Mouse (Mus musculus) macrophage (primary cell): ENCODE results near the gene Hmg20b. TPM values are rescaled to one million over a fixed set of nuclear protein-coding genes. Genes with fewer than 3 reads are reported as not detected.
A peak's percentile ranks its signal among the peaks of the same experiment; 100 is the strongest.

ENCODE experiments used
- H3K27ac ChIP-seq: fragments of 350-480 bp; formaldehyde crosslinking; 2 replicates; pipeline ENCODE4 v1.9.0; 2021
- H3K36me3 ChIP-seq: fragments of 350-480 bp; formaldehyde crosslinking; 2 replicates; pipeline ENCODE4 v1.9.0; 2021; ENCODE audit errors: inconsistent target
- H3K4me3 ChIP-seq: fragments of 350-480 bp; formaldehyde crosslinking; 2 replicates; pipeline ENCODE4 v1.9.0; 2021; ENCODE audit errors: inconsistent target
- H3K79me2 ChIP-seq: fragments of 350-480 bp; formaldehyde crosslinking; 2 replicates; pipeline ENCODE4 v1.9.0; 2021; ENCODE audit errors: inconsistent target
- WGBS: methylation state at CpG from one replicate; pipeline ENCODE4 v1.1.7; 2026; ENCODE audit warnings: inconsistent platforms; ENCODE audit not compliant: missing documents; 5-methylcytosine and 5-hydroxymethylcytosine counted together
- polyA plus RNA-seq: library from polyadenylated mRNA; stranded (reverse); fragments of 250-400 nt; gene quantifications from 3 replicates; pipeline ENCODE4 v1.2.4, GENCODE M21; 2018; ENCODE audit warnings: inconsistent platforms

Gene Hmg20b
- polyA plus RNA-seq, 1 experiment from 2014 or later: 42.5 TPM

DNA sequence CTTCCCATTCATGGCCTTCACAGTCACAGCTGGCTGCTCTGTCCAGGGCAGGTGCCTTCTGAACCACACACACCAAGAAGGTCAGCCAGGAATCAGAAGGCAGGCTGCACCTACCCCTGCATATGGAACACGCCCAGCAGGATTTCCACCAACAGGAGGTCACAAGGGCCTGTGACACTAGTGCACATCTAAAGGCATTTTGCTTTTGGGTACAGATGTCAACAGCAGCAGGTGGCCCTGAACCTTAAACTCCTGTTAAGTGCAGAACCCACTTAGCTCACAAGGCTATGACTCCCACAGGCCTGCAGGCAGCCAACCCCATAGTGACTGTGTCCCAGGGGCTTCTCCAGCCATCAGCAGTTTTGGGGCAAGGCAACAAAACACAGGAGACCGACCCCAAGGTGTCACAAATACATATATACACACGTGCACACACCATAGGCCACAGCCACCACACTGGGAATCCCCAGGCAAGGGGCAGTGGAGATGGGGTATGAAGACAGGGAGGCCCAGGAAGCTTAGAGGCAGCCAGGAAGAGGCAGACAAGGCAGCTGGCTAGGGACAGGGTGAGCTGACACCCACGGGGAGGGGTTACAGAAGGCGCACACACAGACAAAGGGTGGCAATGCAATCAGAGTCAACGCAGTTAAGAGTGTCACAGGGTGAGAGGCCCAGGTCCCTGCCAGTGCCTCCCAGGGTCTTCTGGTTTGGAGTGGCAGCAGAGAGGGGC, 16.4 kb upstream of the Hmg20b start:
- Histone ChIP-seq H3K79me2 (peaks cover 24% of the 10 kb centered on the region), H3K36me3 (peaks cover 63% of the 10 kb centered on the region), H3K4me3 (no peak overlapping the region), H3K27ac (peak overlapping the region; percentile 36)
- 71% methylated on average over 6 of the region's 6 CpGs for WGBS

- H3K27ac ChIP-seq: peak within 1 kb of the TSS; percentile 36
- H3K79me2 ChIP-seq: peaks cover 29% of the 10 kb centered on the region
- no peak within 1 kb of the TSS for H3K4me3 ChIP-seq
- WGBS: 35% methylated on average over 12 of the region's 12 CpGs
- peaks cover 63% of the 10 kb centered on the region for H3K36me3 ChIP-seq
These were observed 15.6 kb upstream of the Hmg20b start, which contains the start of gene 4930404N11Rik for GRCm38 (mm10) chr10:81365672-81366476. Gene 4930404N11Rik (minus strand): TSS chr10:81365816.

- Histone ChIP-seq H3K27ac (peak overlapping the region; percentile 36), H3K4me3 (no peak overlapping the region)
- 72% methylated on average over 4 of the region's 4 CpGs for WGBS
These were observed 14.8 kb upstream of the Hmg20b start for GRCm38 (mm10) chr10:81365073-81365472.

DNA sequence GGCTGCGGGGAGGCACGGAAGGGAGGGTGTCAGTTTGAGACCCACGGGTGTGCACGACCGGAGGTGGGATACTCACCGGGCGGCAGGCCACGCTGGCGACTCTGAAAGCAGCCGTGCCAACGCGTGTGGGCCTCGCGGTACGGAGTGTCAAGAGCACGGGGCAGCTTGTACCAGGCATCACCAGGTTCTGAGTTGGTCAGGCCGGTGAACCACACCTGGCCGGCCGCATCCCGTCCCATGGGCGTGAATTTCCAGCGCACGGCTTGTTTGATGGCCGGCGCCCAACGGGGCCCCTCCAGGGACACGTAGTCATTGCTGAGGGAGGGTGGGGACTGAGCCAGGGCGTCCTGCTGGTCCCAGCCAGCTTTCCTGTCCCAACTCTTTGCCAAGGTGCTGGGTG, 14.4 kb upstream of the Hmg20b start:
- peak overlapping the region; percentile 36 for H3K27ac ChIP-seq
- WGBS: 90% methylated on average over 25 of the region's 28 CpGs
- peaks cover 41% of the 10 kb centered on the region for H3K79me2 ChIP-seq
- H3K4me3 ChIP-seq: no peak overlapping the region
- H3K36me3 ChIP-seq: peaks cover 63% of the 10 kb centered on the region

More at GRCm38 (mm10) chr10:81365073-81365472, 14.8 kb upstream of the Hmg20b start:
- Histone ChIP-seq H3K79me2 (peaks cover 37% of the 10 kb centered on the region), H3K36me3 (peaks cover 63% of the 10 kb centered on the region)

GRCm38 (mm10) chr10:81363436-81364346, 13.4 kb upstream of the Hmg20b start:
- H3K36me3 ChIP-seq: peaks cover 55% of the 10 kb centered on the region
- no peak overlapping the region for H3K4me3 ChIP-seq
- H3K27ac ChIP-seq: no peak overlapping the region
- 93% methylated on average over 43 of the region's 54 CpGs for WGBS
- peaks cover 51% of the 10 kb centered on the region for H3K79me2 ChIP-seq

- no peak overlapping the region for H3K4me3 ChIP-seq
- peaks cover 42% of the 10 kb centered on the region for H3K36me3 ChIP-seq
- H3K79me2 ChIP-seq: peaks cover 63% of the 10 kb centered on the region
- WGBS: 92% methylated on average over 12 of the region's 12 CpGs
- H3K27ac ChIP-seq: 0 out of 2 replicates have a peak overlapping the region, but pooled peaks have one; percentile 4
These were observed 12.2 kb upstream of the Hmg20b start for GRCm38 (mm10) chr10:81362336-81362949.

GRCm38 (mm10) chr10:81360721-81361120, 10.4 kb upstream of the Hmg20b start:
- peak overlapping the region; percentile 89 for H3K4me3 ChIP-seq
- peaks cover 41% of the 10 kb centered on the region for H3K36me3 ChIP-seq
- peak overlapping the region; percentile 100 for H3K27ac ChIP-seq
- peaks cover 69% of the 10 kb centered on the region for H3K79me2 ChIP-seq
- 89% methylated on average over 8 of the region's 8 CpGs for WGBS

GRCm38 (mm10) chr10:81358841-81359240, 8.6 kb upstream of the Hmg20b start:
- Histone ChIP-seq H3K27ac (peak overlapping the region; percentile 100), H3K79me2 (peaks cover 86% of the 10 kb centered on the region), H3K4me3 (peak overlapping the region; percentile 89), H3K36me3 (peaks cover 38% of the 10 kb centered on the region)
- WGBS: 8% methylated on average over 1 of the region's 1 CpGs

DNA sequence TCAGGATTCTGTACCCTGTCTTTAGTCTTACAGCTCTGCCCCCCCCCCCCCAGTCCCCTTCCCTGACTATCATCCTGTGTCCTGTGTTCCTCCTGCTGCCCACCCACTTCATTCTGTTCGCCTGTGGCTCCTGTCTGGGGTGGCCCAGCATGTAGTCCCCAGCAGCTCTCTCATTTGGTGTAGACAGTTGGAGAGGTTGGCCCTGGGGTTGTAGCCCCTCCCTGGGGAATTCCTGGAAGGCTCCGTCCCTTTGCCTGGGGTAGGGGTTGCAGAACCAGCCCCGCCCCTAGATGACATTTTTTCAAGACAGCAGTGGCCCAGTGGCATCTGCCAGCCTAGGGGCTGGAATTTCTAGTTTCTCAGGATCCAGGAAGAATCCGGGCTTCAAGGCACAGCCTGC, 7.9 kb upstream of the Hmg20b start:
- peaks cover 35% of the 10 kb centered on the region for H3K36me3 ChIP-seq
- peak overlapping the region; percentile 100 for H3K27ac ChIP-seq
- 13% methylated on average over 4 of the region's 4 CpGs for WGBS

DNA sequence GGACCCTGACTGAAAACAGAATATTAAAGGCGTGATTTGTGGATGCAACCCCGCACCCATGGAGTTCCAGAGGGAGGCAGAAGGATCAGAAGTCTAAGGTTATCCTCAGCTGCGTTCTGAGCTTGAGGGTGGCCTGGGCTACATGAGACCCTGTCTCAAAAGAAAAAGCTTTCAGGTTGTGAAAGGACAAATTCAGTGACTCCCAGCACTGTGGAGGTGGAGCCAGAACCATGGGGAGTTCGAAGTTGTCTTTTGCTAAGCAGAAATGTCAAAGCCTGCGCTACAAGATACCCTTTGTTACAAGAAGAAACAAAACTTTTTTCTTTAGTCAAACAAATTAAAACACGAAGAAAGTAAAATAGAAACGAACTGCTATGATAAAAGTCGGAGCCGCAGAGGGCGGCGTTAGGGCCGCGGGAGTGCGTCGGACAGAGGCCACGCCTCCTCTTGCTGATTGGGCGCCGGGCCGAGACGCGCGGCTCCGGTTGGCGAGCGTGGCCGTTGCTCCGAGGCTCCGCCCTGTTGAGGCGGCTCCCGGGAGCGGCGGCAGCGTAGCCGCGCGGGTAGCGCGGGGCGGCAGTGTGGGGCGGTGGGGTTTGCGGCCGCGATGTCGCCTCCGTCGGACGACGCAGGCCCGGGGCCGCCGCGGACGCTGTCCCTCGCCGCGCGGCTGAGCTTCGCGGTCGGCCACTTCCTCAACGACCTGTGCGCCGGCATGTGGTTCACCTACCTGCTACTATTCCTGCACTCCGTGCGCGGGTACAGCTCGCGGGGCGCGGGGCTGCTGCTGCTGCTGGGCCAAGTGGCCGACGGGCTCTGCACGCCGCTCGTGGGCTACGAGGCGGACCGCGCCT, 6.9 kb upstream of the Hmg20b start, which contains the start of gene Mfsd12:
Mfsd12 (plus strand) TSS at position 501 of the 854 bp plus-strand sequence.
- Histone ChIP-seq H3K4me3 (peak within 1 kb of the TSS; percentile 89), H3K27ac (peak within 1 kb of the TSS; percentile 100), H3K79me2 (peaks cover 76% of the 10 kb centered on the region), H3K36me3 (peaks cover 25% of the 10 kb centered on the region)
- under 1% methylated on average over 69 of the region's 79 CpGs for WGBS

More for the DNA sequence above, 7.9 kb upstream of the Hmg20b start:
- Histone ChIP-seq H3K4me3 (peak overlapping the region; percentile 89), H3K79me2 (peaks cover 86% of the 10 kb centered on the region)

GRCm38 (mm10) chr10:81356352-81356990, 6.2 kb upstream of the Hmg20b start:
- Histone ChIP-seq H3K4me3 (peak overlapping the region; percentile 59), H3K36me3 (peaks cover 17% of the 10 kb centered on the region), H3K27ac (peak overlapping the region; percentile 100), H3K79me2 (peaks cover 69% of the 10 kb centered on the region)
- WGBS: 7% methylated on average over 12 of the region's 12 CpGs

- WGBS: 69% methylated on average over 4 of the region's 4 CpGs
- peaks cover 60% of the 10 kb centered on the region for H3K79me2 ChIP-seq
- H3K4me3 ChIP-seq: no peak overlapping the region
- peak overlapping the region; percentile 100 for H3K27ac ChIP-seq
- H3K36me3 ChIP-seq: peaks cover 8% of the 10 kb centered on the region; the same call in 1 of the 2 replicates
These were observed 5.3 kb upstream of the Hmg20b start for GRCm38 (mm10) chr10:81355533-81355932.
